Mouse (Mus musculus) small intestine, adult 2 months (tissue): Measurements from ENCODE around the gene Rfx1.

Experiments
- CTCF ChIP-seq: fragments of 200-500 bp; IDR thresholded peaks from 2 replicates; pipeline ENCODE4 v1.5.1; 2012; ENCODE audit warnings: low read depth, mild to moderate bottlenecking, control low read depth, inconsistent platforms, low read length, moderate library complexity, mixed read lengths; ENCODE audit not compliant: insufficient replicate concordance, insufficient read length; ENCODE audit errors: extremely low read depth
- POLR2A ChIP-seq: fragments of 200-500 bp; IDR thresholded peaks from 2 replicates; pipeline ENCODE4 v1.6.1; 2012; ENCODE audit warnings: low read depth, mild to moderate bottlenecking, control low read depth, inconsistent platforms, low read length, moderate library complexity

DNA sequence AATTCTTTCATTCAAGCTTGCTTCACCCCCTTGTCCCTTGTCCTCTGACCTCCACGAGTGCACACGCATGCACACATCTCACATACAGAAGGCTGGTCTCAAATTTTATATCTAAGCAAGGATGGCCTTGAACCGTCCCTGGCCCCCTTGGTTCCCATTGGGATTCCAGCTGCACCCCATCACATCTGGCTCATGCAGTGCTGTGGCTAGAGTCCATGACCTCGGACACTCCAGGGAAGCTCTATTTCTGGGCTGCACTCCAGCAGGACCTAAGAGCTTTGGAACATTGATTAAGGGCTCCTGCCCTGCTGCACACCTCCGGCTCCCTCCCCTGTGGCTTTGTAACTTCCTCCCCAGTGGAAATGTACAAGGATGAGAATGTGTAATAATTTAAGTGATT lies 28.6 kb upstream of the Rfx1 start:
- TF ChIP-seq POLR2A (no peak), CTCF (no peak)
